Mouse (Mus musculus): Measurements from ENCODE around the gene Lypla2. TPM values are rescaled to one million over a fixed set of nuclear protein-coding genes. Genes with fewer than 3 reads are reported as not detected.

Lypla2 gene
- polyA plus RNA-seq, 1 experiment = 34.8 TPM

GRCm38 (mm10) chr4:135961709-135962108 is 10.7 kb downstream of the Lypla2 start:
- H3K4me3 ChIP-seq (replicated peaks; ENCODE audit: control insufficient read depth, low read depth, low read length) = no peak overlapping the region
- no peaks in the 10 kb centered on the region for H3K4me1 ChIP-seq (ENCODE audit: control insufficient read depth, insufficient read depth, low read length)
- TF ChIP-seq POLR2A (IDR thresholded peaks at IDR 0.05; ENCODE audit: borderline replicate concordance, control insufficient read depth, low read depth, low read length) (no peak), CTCF (IDR thresholded peaks at IDR 0.05; ENCODE audit: control insufficient read depth, insufficient read depth, low read length) (no peak)
- 89% methylated on average over 5 of the region's 5 CpGs for WGBS
- no peak overlapping the region for H3K27ac ChIP-seq (ENCODE audit: control insufficient read depth, insufficient read depth, low read depth, low read length, poor library complexity)

GRCm38 (mm10) chr4:135960717-135961116 is 11.7 kb downstream of the Lypla2 start:
- H3K27ac ChIP-seq (ENCODE audit: control insufficient read depth, insufficient read depth, low read depth, low read length, poor library complexity) = no peak overlapping the region
- TF ChIP-seq POLR2A (IDR thresholded peaks at IDR 0.05; ENCODE audit: borderline replicate concordance, control insufficient read depth, low read depth, low read length) (no peak), CTCF (IDR thresholded peaks at IDR 0.05; ENCODE audit: control insufficient read depth, insufficient read depth, low read length) (peak; percentile 99)
- no peaks in the 10 kb centered on the region for H3K4me1 ChIP-seq (ENCODE audit: control insufficient read depth, insufficient read depth, low read length)
- WGBS = 38% methylated on average over 5 of the region's 5 CpGs
- no peak overlapping the region for H3K4me3 ChIP-seq (replicated peaks; ENCODE audit: control insufficient read depth, low read depth, low read length)

DNA sequence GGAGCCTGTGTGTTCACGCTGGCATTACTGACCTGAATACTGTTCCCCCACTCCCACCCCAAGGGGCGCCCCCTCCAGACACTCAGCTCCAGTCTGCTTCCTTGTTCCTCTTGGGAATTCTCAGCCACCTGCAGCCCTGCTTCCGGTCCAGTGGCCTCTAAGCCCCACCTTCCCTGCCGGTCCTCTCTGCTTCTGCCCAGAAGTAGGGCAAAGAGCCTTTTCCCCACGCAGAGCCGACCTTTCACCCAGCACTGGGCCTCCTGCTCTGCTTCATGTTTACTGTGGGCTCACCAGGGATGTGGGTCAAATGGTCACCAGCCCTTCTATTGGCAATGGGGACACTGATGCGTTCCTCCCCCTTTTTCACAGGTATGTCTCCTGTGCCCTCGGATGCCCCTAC is 14.1 kb downstream of the Lypla2 start:
- Histone ChIP-seq H3K4me3 (replicated peaks; ENCODE audit: control insufficient read depth, low read depth, low read length) (no peak overlapping the region), H3K27ac (ENCODE audit: control insufficient read depth, insufficient read depth, low read depth, low read length, poor library complexity) (no peak overlapping the region), H3K4me1 (ENCODE audit: control insufficient read depth, insufficient read depth, low read length) (no peaks in the 10 kb centered on the region)
- no peak for TF ChIP-seq POLR2A (IDR thresholded peaks at IDR 0.05; ENCODE audit: borderline replicate concordance, control insufficient read depth, low read depth, low read length)
- TF ChIP-seq CTCF (IDR thresholded peaks at IDR 0.05; ENCODE audit: control insufficient read depth, insufficient read depth, low read length) = no peak
- WGBS = 87% methylated on average over 8 of the region's 8 CpGs

DNA sequence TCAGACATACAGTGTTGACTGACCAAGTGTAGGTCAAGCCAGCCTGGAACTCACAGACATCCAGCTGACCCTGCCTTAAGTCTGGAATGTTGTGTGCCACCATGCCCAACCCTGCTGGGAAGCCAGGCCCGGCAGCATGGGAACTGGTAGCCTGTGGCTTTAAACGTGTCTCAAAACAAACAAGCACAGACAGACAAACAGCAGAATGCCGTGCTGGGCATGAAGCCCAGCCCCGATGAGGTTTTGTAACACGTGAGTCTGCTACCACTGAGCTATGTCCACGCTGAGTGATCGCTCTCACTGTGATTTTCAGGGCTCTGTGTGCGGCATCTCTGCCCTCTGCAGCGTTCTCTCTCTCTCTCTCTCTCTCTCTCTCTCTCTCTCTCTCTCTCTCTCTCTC is 16.5 kb downstream of the Lypla2 start:
- Histone ChIP-seq H3K4me3 (replicated peaks; ENCODE audit: control insufficient read depth, low read depth, low read length) (no peak overlapping the region), H3K4me1 (ENCODE audit: control insufficient read depth, insufficient read depth, low read length) (no peaks in the 10 kb centered on the region), H3K27ac (ENCODE audit: control insufficient read depth, insufficient read depth, low read depth, low read length, poor library complexity) (no peak overlapping the region)
- 93% methylated on average over 9 of the region's 9 CpGs for WGBS
- no peak for TF ChIP-seq POLR2A (IDR thresholded peaks at IDR 0.05; ENCODE audit: borderline replicate concordance, control insufficient read depth, low read depth, low read length)
- TF ChIP-seq CTCF (IDR thresholded peaks at IDR 0.05; ENCODE audit: control insufficient read depth, insufficient read depth, low read length) = no peak

DNA sequence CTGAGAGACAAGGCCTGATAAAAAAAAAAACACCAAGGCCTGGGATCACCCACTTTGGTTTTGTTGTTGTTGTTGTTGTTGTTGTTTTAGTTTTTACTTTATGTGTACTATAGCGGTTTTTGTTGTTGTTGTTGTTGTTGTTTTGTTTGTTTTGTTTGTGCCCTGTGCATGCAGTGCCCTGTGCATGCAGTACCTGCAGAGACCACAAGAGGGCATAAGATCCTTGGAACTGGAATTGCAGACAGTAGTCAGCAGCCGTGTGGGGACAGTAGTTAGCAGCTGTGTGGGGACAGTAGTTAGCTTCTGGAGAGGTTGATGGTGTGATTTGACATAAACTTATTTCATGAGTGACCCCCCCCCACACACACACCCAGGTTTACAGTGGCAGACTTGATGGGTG is 18.2 kb downstream of the Lypla2 start:
- Histone ChIP-seq H3K4me1 (ENCODE audit: control insufficient read depth, insufficient read depth, low read length) (no peaks in the 10 kb centered on the region), H3K27ac (ENCODE audit: control insufficient read depth, insufficient read depth, low read depth, low read length, poor library complexity) (no peak overlapping the region), H3K4me3 (replicated peaks; ENCODE audit: control insufficient read depth, low read depth, low read length) (no peak overlapping the region)
- 30% methylated on average over 2 of the region's 2 CpGs for WGBS
- TF ChIP-seq CTCF (IDR thresholded peaks at IDR 0.05; ENCODE audit: control insufficient read depth, insufficient read depth, low read length) (peak; percentile 91), POLR2A (IDR thresholded peaks at IDR 0.05; ENCODE audit: borderline replicate concordance, control insufficient read depth, low read depth, low read length) (no peak)

GRCm38 (mm10) chr4:135953179-135953578 is 19.2 kb downstream of the Lypla2 start:
- Histone ChIP-seq H3K4me3 (replicated peaks; ENCODE audit: control insufficient read depth, low read depth, low read length) (no peak overlapping the region), H3K4me1 (ENCODE audit: control insufficient read depth, insufficient read depth, low read length) (peaks cover 1% of the 10 kb centered on the region; the same call in 1 of the 2 replicates), H3K27ac (ENCODE audit: control insufficient read depth, insufficient read depth, low read depth, low read length, poor library complexity) (no peak overlapping the region)
- 83% methylated on average over 3 of the region's 3 CpGs for WGBS
- TF ChIP-seq CTCF (IDR thresholded peaks at IDR 0.05; ENCODE audit: control insufficient read depth, insufficient read depth, low read length) (no peak), POLR2A (IDR thresholded peaks at IDR 0.05; ENCODE audit: borderline replicate concordance, control insufficient read depth, low read depth, low read length) (no peak)

GRCm38 (mm10) chr4:135951505-135951904 is 20.9 kb downstream of the Lypla2 start:
- peaks cover 2% of the 10 kb centered on the region; the same call in 1 of the 2 replicates for H3K4me1 ChIP-seq (ENCODE audit: control insufficient read depth, insufficient read depth, low read length)
- no peak overlapping the region for H3K4me3 ChIP-seq (replicated peaks; ENCODE audit: control insufficient read depth, low read depth, low read length)
- 94% methylated on average over 3 of the region's 3 CpGs for WGBS
- H3K27ac ChIP-seq (ENCODE audit: control insufficient read depth, insufficient read depth, low read depth, low read length, poor library complexity) = no peak overlapping the region
- no peak for TF ChIP-seq POLR2A (IDR thresholded peaks at IDR 0.05; ENCODE audit: borderline replicate concordance, control insufficient read depth, low read depth, low read length)
- no peak for TF ChIP-seq CTCF (IDR thresholded peaks at IDR 0.05; ENCODE audit: control insufficient read depth, insufficient read depth, low read length)

- 91% methylated on average over 6 of the region's 6 CpGs for WGBS
- peaks cover 2% of the 10 kb centered on the region; the same call in 1 of the 2 replicates for H3K4me1 ChIP-seq (ENCODE audit: control insufficient read depth, insufficient read depth, low read length)
- H3K4me3 ChIP-seq (replicated peaks; ENCODE audit: control insufficient read depth, low read depth, low read length) = no peak overlapping the region
- TF ChIP-seq CTCF (IDR thresholded peaks at IDR 0.05; ENCODE audit: control insufficient read depth, insufficient read depth, low read length) (no peak), POLR2A (IDR thresholded peaks at IDR 0.05; ENCODE audit: borderline replicate concordance, control insufficient read depth, low read depth, low read length) (no peak)
- H3K27ac ChIP-seq (ENCODE audit: control insufficient read depth, insufficient read depth, low read depth, low read length, poor library complexity) = no peak overlapping the region
These were observed 22.1 kb downstream of the Lypla2 start for GRCm38 (mm10) chr4:135950365-135950764.

DNA sequence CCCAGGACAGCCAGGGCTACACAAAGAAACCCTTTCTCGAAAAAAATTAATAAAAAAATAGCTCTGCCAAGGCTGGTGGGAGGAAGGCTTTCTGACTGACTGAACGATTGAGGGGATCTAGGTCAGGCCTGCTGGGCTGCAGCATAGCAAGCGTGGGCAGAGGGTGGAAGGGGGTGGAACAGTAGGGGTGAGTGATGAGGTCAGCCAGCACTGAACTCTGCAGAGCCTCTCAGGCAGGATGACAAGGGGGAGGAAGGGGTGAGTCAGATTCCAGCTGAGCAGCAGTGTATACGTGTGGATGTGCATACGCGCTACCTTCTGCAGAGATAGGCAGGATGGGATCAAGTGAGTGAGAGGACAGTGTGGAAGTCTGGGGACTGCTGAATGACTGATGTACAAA is 22.5 kb downstream of the Lypla2 start:
- Histone ChIP-seq H3K4me3 (replicated peaks; ENCODE audit: control insufficient read depth, low read depth, low read length) (no peak overlapping the region), H3K4me1 (ENCODE audit: control insufficient read depth, insufficient read depth, low read length) (peaks cover 2% of the 10 kb centered on the region; the same call in 1 of the 2 replicates), H3K27ac (ENCODE audit: control insufficient read depth, insufficient read depth, low read depth, low read length, poor library complexity) (no peak overlapping the region)
- no peak for TF ChIP-seq CTCF (IDR thresholded peaks at IDR 0.05; ENCODE audit: control insufficient read depth, insufficient read depth, low read length)
- TF ChIP-seq POLR2A (IDR thresholded peaks at IDR 0.05; ENCODE audit: borderline replicate concordance, control insufficient read depth, low read depth, low read length) = no peak
- 73% methylated on average over 6 of the region's 6 CpGs for WGBS

Data from bone marrow, adult 2 months (tissue).